16 mouse cellular contexts compared by ENCODE assay signal in genomic region chr4:120023221-120023840, GRCm38 (mm10). TPM values are rescaled to one million over a fixed set of nuclear protein-coding genes. Genes with fewer than 3 reads are reported as not detected.
"Had no signal": no experiment of that assay in that cellular context is flagged by ENCODE, and none has a peak within 500 bp of the region (broad histone marks: within the 10 kb centered on the region; RNA-seq: fewer than 3 reads in every experiment).

No protein-coding gene starts in this region.

- H3K9ac ChIP-seq: liver, embryonic 12.5 days; lung, embryonic 14.5 days; neural tube, embryonic 13.5 days had no signal

- DNase-seq: thymus, postnatal 36 days had no signal

- H3K36me3 ChIP-seq: limb, embryonic 10.5 days; liver, embryonic 12.5 days; midbrain, embryonic 10.5 days; neural tube, embryonic 13.5 days had no signal

- H3K4me2 ChIP-seq: liver, embryonic 12.5 days; lung, embryonic 14.5 days; neural tube, embryonic 13.5 days had no signal

- ATAC-seq: liver, embryonic 12.5 days had no signal

- H3K27ac ChIP-seq: limb, embryonic 10.5 days; liver, embryonic 12.5 days; midbrain, embryonic 10.5 days had no signal

- H3K27me3 ChIP-seq: neural tube, embryonic 13.5 days had no signal

- H3K9me3 ChIP-seq: limb, embryonic 10.5 days; liver, embryonic 12.5 days; midbrain, embryonic 10.5 days; neural tube, embryonic 13.5 days had no signal

- H3K4me1 ChIP-seq: liver, embryonic 12.5 days had no signal

- H3K4me3 ChIP-seq: limb, embryonic 10.5 days; liver, embryonic 12.5 days; midbrain, embryonic 10.5 days; neural tube, embryonic 13.5 days had no signal

RNA-seq across cellular contexts. Expression of gene AL607142.1, which starts 41.5 kb away (rescaled TPM):
- total RNA-seq: layer of hippocampus, postnatal 10 days; left cerebral cortex, postnatal 14 days; megakaryocyte, adult 5-6 weeks had no signal
- polyA plus RNA-seq: kidney, embryonic 16.5 days; limb, embryonic 10.5 days; limb, embryonic 14.5 days; liver, embryonic 12.5 days; liver, embryonic 16.5 days; lung, embryonic 14.5 days; midbrain, embryonic 10.5 days; midbrain, embryonic 14.5 days; neural tube, embryonic 13.5 days; small intestine, adult 2 months; stomach, embryonic 16.5 days; thymus, postnatal 0 days had no signal
